Mouse (Mus musculus) embryo, embryonic 11 days (tissue): Measurements from ENCODE around the gene 1190007I07Rik.

Experiments
- DNase-seq: peaks from one replicate; pipeline ENCODE4 v3.0.0-alpha.2; 2015

Gene 1190007I07Rik

DNA sequence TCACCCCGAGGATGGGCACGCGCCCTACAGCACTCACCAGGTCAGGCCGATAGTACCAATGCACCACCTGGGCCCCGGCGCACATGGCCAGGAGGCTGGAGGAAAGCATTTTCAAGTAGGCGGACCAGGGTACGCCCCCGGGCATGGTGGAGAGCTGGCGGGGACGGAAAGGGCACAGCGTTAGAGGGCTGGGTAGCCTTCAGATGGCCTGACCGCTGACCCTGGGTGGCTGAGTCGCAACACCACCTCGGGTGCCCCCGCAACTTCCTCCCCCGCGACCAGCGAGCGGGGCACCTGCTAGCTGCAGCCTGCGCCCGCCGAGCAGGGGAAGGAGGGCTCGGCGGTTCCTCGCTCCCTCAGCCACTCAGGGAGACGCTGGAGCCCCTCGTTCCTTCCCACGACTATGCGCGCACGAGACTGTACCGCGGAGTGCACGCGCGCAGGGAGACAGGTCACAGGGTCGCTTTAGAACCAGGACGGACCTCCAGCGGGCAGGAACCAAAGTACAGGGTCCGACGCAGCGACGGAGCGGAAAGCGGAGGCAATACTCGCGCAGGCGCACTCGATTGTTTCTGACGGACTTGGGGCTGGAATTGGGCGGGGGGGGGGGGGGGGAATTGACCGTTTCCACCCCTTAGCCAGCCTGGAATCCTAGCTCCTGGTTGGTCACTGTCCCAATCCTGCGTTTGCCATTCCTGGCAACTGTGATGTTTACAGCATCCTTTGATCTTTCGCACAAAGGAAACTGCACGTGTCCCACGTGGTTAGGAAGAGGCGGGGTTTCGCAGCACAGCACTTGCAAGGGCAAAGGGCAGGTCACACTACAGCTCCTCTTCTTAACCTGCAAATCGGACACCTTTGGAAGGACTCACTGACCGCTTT lies at the start of gene 1190007I07Rik:
1190007I07Rik (minus strand) TSS at position 558 of the 882 bp plus-strand sequence.
- peak; percentile 94 for DNase-seq

DNA sequence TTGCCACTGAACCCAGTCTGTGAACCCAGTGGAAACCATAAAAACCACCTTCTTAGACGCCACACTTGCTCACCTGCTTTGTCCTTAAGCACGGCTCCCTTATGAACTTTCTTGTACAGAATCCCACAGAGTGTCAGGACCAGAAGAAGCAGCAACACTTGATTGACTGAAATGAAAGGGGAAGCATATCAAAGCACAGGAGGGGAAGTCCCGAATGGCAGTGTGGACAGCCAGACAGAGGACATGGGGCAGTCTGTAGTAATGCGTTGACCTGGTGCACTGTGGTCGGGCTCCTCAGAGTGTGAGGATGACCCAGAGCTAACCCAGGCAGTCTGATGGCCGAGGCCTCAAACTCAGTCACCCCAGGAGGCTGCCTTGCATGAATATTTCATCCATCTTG lies 47.2 kb upstream of the 1190007I07Rik start:
- DNase-seq = no peak

DNA sequence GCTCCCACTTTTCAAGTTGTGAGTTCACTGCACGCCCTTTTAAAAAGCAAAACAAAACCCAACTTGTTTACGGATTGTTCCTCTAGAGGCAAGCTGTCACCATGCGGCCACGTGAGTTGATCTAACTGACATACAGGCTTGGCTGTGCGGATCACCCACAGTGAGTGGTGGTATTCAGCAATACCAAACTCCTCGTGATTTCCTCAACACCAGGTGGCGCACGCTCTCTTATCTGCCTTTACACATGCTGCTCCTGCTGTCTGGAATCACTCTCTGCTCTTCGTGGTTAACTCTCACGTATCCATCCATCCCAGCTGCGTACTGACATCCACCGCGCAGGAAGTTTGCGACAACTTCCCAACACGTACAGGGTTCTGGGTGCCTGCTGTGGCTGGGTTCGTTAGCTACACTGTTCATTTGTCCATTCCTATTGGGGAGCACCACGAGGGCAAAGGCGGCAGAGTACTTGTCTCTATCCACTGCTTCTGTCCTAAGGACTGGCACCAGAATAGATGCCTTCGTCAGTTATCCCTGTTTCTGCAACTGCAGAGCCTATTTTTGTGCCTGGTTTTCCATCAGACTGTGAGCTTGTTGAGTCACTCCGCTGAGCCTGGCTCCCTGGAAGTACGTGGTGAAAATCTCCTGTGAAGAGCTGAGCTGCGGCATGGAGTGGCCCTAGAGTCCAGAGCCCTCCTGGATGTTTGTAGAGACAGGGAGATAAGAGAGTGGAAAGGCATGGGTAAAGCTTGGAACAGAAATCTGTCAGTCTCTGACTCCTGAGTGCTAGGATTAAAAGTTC lies 43.6 kb upstream of the 1190007I07Rik start:
- peak; percentile 91 for DNase-seq

DNA sequence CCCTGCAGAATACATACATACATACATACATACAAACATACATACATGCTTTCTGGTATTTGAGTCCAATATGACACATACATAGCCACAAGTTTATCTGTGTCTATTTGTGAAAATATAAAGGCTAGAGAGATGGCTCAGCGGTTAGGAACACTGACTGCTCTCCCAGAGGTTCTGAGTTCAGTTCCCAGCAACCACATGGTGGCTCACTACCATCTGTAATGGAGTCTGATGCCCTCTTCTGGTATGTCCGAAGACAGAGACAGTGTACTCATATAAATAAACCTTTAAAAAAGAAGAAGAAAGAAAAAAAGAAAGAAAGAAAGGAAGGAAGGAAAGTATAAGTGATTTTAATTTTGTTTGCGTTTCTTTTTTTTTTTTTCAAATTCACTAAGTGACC lies 42.9 kb upstream of the 1190007I07Rik start:
- no peak for DNase-seq

DNA sequence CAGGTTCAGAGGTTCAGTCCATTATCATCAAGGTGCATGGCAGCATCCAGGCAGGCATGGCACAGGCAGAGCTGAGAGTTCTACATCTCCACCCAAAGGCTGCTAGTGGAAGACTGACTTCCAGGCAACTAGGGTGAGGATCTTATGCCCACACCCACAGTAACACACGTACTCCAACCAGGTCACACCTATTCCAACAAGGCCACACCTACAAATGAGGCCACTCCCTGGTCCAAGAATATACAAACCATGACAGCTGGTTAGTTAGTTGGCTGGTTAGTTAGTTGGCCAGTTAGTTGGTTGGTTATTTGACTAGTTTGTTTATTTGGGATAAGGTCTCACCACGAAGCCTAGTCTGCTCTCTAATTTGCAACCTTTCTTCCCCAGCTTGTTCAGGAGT lies 40.3 kb upstream of the 1190007I07Rik start:
- no peak for DNase-seq

DNA sequence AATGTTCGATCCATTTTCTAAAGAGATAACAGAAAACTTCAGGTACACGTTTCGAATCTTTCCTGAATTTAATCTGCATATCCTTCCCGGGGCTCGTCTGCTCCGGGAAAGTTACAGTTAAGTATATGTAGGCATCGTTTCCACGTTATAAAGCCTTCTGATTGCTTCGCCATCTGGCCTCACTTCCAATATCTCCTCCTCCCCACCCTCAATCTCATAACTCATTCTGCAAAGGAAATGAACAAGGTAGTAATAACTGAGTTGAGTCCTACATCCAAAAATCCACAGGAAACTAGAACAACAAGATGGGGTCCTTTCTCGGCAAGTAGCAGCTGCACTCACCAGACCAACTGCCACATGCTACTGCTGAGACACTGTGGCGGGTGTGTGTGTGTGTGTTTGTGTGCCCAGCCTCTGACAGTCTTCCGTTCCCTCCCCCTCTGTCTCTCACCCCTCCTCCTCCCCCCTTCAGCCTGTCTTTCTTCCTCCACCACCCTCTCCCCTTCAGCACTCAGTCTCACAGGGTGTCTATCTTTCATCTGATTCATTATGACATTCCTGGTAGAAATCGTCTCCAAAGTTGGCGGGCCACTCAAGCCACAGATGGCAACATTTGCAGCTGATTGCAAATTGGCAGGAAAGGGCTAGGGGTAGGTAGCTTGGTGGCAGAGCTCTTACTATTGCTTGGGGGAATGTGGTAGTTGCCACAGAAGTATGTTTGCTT lies 39.4 kb upstream of the 1190007I07Rik start:
- no peak for DNase-seq

DNA sequence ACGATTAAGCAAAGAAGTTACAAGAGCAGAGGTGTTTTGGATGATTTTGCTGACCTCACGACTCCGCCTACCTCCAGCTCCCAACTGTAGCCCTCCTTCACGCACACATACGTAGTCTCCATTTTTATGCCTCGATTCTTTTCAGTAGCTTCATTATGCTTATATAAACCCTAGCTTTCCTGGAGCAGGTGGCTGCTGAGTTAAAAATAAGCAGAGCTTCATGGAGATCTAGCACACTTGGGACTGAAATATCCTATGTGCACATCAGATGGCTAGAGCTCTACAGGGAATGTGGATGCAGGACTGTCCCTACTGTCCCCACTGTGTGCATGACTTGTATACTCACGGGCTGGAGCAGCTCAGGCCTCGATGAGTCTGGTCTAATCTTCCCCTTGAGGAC lies 38.8 kb upstream of the 1190007I07Rik start:
- DNase-seq = no peak

DNA sequence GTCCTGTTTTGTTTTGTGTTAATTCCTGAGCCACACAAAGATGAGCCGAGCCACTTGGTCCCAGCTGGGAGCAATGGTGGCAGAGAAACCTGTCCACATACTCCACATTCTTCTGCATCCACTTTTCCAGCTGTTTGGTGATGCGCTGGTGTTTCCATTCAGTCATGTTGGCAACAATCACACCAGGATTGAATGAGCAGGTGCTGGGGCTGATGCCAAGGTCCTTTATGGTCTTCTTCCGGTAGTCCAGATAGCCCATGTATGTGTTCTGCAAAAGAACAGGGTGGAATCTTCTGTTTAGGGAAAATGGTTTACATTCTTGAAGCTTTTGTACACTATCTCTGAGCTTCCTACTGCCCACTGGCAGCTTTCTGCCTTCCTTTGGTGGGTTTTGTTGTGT lies 31.6 kb upstream of the 1190007I07Rik start:
- DNase-seq = no peak

DNA sequence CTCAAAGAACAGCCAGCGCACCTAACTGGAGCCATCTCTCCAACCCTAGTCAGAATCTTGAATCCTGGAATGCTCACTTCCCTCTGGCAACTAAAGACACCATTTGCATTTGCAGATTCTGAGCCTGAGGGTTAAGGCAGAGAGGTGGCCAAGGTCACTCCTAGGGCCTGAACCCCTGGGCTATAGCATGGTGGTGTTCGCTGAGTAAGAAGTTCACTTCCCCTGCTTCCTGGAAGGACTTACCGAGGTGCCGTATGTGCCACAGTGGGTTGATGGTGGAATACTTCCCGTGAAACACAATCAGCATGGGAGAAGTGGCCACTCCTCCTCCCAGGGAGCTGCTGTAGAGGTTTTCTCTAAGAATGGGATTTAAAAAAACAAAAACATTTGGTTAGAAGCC lies 29.6 kb upstream of the 1190007I07Rik start:
- DNase-seq = no peak

DNA sequence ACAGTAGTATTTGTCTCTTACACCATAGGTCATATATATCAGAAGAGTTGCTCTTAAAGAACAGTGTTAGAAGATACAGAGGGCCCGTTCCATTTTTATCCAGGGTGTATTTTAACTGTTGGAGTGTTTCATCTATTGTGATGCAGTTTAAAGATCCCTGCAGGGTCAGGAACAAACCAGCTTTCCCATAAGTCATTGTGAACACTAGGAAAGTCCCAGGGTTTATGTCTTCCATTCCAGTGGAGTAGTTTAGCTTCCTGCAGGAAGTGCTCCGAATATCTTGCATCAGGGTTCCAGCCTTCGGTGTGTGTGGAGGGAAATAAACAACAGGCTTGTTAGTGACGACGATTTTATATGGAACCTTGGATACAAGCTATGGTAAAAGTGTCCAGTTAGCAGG lies 28.2 kb upstream of the 1190007I07Rik start:
- DNase-seq = no peak

DNA sequence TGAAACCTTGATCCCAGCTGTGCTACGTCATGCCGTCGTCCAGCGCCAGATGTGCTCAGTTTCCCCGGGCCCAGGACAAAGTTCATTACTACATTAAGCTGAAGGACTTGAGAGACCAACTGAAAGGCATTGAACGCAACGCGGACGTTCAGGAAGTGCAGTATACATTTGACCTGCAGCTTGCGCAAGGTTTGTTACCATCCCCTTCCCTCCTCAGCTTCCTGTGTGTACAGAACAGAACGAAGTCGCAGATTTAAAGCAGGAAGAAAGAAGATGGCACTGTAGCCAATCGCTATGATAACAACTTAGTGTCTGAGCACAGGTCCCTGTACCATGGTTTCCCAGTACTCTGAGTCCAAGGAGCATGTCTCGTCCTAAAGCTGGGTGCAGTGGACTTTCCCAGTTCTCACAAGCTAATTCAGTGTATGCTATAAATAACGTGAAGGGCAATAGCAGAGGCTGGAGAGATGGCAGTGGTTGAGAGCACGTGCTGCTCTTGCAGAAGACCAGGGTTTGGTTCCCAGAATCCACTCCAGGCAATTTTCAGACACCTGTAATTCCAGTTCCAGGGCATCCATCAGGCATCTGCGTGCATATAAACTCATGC lies 24.3 kb upstream of the 1190007I07Rik start:
- no peak for DNase-seq

DNA sequence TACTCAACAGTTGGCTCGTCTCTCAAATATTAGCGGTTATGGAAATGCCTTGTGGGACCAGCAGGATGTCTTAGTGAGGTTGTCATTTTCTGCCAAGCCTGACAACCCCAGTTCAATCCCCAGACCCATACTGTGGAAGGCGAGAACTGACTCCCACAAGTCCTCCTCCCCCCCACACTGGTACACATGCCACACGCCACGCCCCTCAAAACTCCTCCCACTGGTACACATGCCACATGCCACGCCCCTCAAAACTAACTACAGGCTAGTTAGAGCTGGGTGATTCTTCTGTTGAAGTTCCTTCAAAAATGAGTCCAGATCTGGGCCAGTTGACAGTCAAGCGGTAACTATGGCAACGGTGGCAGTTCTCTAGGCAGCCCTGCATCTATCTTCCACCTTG lies 23.1 kb upstream of the 1190007I07Rik start:
- DNase-seq = no peak

DNA sequence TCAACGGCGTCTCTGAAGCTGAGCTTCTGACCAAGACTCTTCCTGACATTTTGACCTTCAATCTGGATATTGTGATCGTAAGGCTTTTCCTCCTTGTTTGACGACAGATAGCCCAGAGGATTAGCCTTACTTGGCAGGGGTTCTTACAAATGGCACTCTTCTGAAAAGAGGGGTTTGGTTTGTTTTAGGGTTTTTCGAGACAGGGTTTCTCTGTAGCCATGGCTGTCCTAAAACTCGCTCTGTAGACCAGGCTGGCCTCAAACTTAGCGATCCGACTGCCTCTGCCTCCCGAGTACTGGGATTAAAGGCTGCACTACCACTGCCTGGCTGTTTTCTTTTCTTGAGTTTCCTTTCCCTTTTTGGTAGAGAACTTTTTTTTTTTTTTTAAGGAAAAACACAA lies 18.5 kb upstream of the 1190007I07Rik start:
- no peak for DNase-seq

DNA sequence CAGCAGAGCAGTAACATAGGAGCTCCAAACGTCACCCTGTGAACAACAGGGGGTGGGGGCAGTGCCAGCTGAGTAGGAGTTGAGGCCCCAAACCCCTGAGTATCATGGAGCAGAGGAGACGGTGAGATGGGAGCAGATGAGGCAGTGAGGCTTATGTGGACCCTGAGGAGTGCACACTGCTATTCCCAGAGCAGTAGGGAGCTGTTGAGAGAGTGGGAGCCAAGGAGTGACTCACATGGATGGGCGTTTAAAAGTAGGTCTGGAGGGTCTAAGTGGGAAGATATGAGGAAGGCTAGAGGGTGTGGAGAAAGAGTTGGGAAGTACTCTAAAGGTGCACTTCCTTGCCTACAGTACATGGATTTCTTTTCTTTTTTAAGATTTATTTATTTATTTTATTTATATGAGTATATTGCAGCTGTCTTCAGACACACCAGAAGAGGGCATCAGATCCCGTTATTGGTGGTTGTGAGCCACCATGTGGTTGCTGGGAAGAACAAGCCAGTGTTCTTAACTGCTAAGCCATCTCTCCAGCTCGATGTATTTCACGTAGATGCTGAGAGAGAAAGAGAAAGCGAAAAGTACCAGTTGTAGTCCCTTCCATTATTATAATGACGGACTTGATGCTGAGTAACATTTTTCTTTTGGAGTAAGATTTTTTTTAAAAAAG lies 16.1 kb upstream of the 1190007I07Rik start:
- no peak for DNase-seq

DNA sequence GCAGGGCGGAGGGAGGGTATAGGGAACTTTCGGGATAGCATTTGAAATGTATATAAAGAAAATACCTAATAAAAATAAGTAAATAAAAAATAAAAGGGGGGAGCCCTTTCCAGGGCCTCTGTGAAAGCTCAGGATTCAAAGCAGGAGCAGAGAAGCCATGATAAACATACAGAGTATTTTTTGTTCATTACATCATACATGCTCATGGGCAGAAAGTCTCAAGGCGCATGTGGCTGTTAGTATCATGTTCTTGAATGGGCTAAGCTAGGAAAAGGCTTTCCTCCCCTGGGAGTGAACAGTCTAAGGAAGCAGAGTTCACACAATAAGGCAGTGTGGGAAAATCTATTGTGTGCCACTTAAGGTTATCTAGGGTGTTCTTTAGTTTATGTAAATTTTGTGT lies 13.3 kb upstream of the 1190007I07Rik start:
- no peak for DNase-seq

DNA sequence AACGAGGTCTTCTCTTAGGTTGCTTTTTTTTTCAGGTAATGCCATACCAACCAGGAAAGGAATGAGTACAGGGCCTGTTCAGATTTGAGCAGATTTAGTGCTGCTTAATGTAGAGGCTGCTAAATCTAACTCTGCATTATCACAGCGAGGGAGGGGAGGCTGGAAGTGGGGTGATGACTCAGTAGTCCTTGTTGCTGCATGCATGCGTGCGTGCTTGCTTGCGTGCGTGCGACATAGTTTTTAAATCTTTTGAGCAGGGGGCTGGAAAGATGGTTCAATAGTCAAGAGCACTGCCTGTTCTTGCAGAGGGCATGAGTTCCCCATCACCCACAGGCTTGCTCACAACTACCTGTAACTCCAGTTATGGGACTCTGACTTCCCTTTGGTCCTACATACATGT lies 11.3 kb upstream of the 1190007I07Rik start:
- DNase-seq = no peak

DNA sequence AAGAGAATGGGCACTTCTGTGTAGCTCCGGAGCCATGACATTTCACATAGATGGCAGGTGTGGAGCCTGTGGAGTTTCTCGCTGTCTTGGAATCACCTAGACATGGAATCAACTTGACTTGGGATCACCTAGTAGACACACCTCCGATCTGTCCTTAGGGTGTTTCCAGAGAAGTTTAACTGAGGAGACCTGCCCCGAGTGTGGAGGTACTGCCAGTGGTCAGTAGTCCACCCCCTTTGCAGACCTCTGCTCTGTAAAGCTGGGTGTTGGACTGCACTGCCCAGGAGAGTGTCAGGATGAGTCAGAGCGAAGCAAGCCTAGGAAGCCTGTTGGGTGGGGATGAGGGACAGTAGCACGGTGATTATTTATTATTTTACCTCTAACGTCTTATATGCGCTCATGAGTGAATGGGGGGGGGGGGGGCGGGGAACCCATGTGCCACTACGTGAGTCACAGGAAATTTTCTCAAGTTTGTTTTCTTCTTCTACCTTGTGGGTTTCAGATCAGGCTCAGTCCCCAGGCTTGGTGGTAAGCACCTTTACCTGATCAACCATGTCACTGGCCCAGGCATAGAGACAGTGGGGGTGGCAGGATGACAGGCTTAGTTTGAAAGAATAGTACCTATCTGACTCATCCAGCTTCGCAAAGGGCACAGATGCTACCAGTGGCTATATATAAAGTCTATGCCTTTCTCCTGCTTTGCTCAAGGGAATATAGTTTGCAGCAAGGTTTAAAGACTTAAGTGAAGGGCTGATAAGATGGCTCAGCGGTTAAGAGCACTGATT lies 9.7 kb upstream of the 1190007I07Rik start:
- no peak for DNase-seq

DNA sequence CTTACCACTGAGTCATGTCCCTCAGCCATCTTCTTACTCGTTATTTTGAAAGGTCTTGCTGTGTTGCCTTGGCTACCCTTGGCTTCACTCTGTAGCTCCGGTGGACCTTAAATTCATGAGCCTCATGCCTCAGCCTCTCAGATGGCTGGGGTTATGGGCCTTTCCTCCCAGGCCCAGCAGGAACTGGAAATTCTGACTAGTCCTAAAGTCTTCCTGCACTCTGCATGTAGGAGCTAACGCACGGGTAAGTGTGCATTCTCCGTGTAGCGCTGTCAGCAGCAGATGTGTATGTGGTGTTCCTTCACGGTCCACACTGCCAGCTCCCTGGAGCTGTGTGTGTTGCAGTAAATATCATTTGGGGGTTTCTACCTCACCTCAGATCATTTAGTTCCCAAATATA lies 8.1 kb upstream of the 1190007I07Rik start:
- DNase-seq = no peak

DNA sequence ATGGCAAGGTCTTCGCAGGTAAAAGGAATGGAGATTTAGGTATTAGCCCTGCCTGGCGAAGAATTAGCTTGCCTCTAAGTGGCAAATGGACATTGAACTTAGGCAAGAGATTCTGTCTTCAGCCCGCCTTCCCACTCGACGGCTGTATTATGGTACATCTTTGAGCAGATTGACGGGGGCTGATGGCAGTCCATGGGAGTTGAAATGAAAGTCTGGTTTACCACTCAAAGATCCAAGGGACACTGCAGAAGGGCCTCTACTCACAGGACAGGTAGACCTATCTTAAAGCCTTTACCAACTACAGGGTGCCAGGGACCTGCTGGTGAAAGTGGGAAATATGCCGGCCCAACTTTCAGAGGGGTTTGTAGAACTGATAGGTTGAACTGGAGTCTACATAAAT lies 7.5 kb upstream of the 1190007I07Rik start:
- no peak for DNase-seq

DNA sequence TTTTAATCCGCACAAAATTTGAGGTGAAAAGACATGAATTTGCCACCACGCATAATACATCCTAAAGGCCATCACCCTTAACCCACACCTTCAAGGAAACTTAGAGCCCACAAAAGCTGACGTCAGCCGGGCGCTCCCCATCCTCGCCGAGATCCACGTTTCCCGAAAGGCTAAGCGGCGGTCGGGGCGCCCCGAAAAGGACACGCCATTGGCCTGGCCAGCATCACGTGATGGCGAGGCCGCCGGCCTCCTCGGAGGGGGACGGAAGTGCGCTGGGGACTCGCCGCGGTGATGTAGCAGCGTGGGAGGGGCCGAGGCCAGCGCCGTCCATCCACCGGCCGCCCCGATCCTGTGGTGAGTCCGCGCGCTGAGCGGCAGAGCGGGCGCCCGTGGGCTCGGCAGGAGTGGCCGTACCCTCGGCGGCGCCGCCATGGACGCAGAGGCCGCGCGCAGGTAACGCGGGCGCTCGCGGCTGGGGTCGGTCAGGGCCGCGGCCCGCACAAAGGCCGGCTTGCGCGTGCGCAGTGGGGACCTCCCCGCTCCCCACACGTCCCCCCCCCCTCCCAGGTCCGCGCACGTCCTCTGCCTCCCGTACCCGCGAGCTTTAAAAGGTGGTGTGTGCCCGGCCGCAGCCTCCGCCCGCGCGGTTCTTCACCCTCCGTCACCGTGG lies 6.7 kb upstream of the 1190007I07Rik start, which contains the start of gene Tdg:
Tdg (plus strand) TSS at position 243 of the 670 bp plus-strand sequence.
- DNase-seq = peak; percentile 97

DNA sequence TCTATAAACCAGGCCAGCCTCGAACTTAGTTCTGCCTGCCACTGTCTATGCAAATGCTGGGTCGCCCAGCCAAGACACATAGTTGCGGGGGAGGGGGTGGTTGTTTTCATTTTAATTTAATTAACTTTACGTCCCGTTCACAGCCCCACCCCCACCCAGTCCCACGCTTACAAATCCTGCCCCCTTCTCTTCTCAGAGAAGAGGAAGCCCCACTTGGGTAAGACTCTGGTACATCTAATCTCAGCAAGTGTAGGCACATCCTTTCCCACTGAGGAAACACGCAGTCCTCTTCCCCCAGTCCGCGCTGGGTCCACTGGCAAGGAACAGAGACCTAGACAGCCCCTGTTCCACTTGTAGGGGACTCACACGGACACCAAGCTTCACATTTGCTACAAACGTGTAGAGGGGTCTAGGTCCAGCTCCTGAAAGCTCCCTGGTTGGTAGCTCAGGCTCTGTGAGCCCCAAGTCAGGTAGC lies 6.1 kb upstream of the 1190007I07Rik start:
- peak; percentile 47 for DNase-seq
